Mouse (Mus musculus) small intestine, adult 2 months (tissue): ENCODE data around the gene Rhox2a. TPM values are rescaled to one million over a fixed set of nuclear protein-coding genes. Genes with fewer than 3 reads are reported as not detected.
"Not testable (repeated sequence)": the region's sequence is repeated elsewhere in the genome, so short reads cannot be mapped to it uniquely, and the experiment has no call there.

Source experiments
- H3K27ac ChIP-seq: fragments of 200-500 bp; 2 replicates; pipeline ENCODE4 v1.5.1; 2012; ENCODE audit warnings: low read depth, low read length, control low read depth, inconsistent platforms; ENCODE audit not compliant: insufficient read depth
- H3K27me3 ChIP-seq: fragments of 200-500 bp; 2 replicates; pipeline ENCODE4 v1.6.1; 2012; ENCODE audit warnings: mild to moderate bottlenecking, moderate library complexity, low read length, inconsistent platforms; ENCODE audit not compliant: control insufficient read depth, insufficient read depth
- H3K36me3 ChIP-seq: fragments of 200-500 bp; 2 replicates; pipeline ENCODE4 v1.6.1; 2012; ENCODE audit warnings: mild to moderate bottlenecking, low read length, control low read depth, inconsistent platforms; ENCODE audit not compliant: control insufficient read depth, insufficient read depth
- H3K4me1 ChIP-seq: fragments of 200-500 bp; 2 replicates; pipeline ENCODE4 v1.6.1; 2012; ENCODE audit warnings: low read length, inconsistent platforms, mixed read lengths; ENCODE audit not compliant: control insufficient read depth, insufficient read depth, insufficient read length
- H3K4me3 ChIP-seq: fragments of 200-500 bp; 2 replicates; pipeline ENCODE4 v1.5.1; 2012; ENCODE audit warnings: low read depth, mild to moderate bottlenecking, control low read depth, inconsistent platforms, low read length, moderate library complexity
- CTCF ChIP-seq: fragments of 200-500 bp; IDR thresholded peaks from 2 replicates; pipeline ENCODE4 v1.5.1; 2012; ENCODE audit warnings: low read depth, mild to moderate bottlenecking, control low read depth, inconsistent platforms, low read length, moderate library complexity, mixed read lengths; ENCODE audit not compliant: insufficient replicate concordance, insufficient read length; ENCODE audit errors: extremely low read depth
- POLR2A ChIP-seq: fragments of 200-500 bp; IDR thresholded peaks from 2 replicates; pipeline ENCODE4 v1.6.1; 2012; ENCODE audit warnings: low read depth, mild to moderate bottlenecking, control low read depth, inconsistent platforms, low read length, moderate library complexity
- WGBS: fragments of 180-500 bp; shearing (Covaris S2); methylation state at CpG from one replicate; pipeline ENCODE4 v1.1.7; 2018; 5-methylcytosine and 5-hydroxymethylcytosine counted together
- polyA plus RNA-seq: library from polyadenylated mRNA; depleted of rRNA; stranded (reverse); fragments of >200 nt; gene quantifications from 2 replicates; pipeline ENCODE4 v1.2.3, GENCODE M21; 2012; rRNA removed

Gene Rhox2a
- not detected in 2 replicates for polyA plus RNA-seq

DNA sequence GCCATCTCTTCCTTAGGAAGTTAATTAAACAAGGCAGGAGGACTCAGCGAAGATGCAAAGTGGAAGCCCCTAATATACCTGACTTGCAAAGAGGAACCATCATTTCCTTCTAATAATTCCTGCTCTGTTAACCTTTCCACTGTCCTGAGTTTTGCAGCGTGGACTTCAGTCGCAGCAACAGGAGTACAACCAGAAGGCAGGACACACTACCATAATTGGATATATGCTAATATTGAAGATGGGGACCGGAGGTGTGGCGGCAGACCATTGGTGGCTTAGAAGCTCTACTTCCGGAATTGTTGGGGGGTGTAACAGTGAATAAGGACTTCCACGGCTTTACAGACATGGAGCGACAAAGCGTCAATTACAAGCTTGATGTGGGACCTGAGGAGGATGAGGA, at the start of gene Rhox2a:
TSS of gene Rhox2a (plus strand) at position 301 of the 400 bp plus-strand sequence.
- H3K36me3 ChIP-seq, H3K4me1 ChIP-seq, H3K27ac ChIP-seq, H3K27me3 ChIP-seq, H3K4me3 ChIP-seq: not testable (repeated sequence)
- WGBS, result 100% methylated on average over 2 of the region's 9 CpGs

GRCm38 (mm10) chrX:37198676-37199075, 46.1 kb upstream of the Rhox2a start:
- Histone ChIP-seq H3K27me3 (no peaks in the 10 kb centered on the region), H3K4me3 (no peak overlapping the region), H3K4me1 (0 out of 2 replicates have a peak, but pooled peaks cover 2% of the 10 kb centered on the region), H3K36me3 (no peaks in the 10 kb centered on the region), H3K27ac (no peak overlapping the region)
- 49% methylated on average over 8 of the region's 8 CpGs for WGBS
- TF ChIP-seq POLR2A (no peak), CTCF (no peak)

DNA sequence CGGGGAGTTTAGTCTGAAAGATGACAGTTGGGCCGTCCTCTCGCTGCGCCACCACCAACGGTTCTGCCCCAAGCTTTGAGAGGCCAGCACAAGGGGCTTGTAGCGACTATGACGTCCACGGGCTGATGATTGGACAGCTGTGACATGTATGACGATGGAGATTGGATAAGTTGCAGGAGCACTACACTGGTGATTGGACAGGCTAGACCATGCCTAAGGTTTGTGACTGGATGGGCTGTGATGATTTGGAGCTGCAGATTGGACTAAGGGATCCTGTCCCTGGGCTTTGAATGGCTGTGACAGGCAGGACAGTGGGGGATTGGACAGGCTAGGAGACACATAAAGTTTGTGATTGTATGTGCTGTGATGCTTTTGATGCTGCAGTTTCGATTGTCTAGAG, 33.8 kb upstream of the Rhox2a start, which contains the start of gene Gm9:
TSS of gene Gm9 (minus strand) at position 101 of the 400 bp plus-strand sequence.
- no peak within 1 kb of the TSS for H3K4me3 ChIP-seq
- no peaks in the 10 kb centered on the region for H3K4me1 ChIP-seq
- H3K27ac ChIP-seq, result no peak within 1 kb of the TSS
- 88% methylated on average over 10 of the region's 10 CpGs for WGBS
- no peaks in the 10 kb centered on the region for H3K27me3 ChIP-seq
- no peak for TF ChIP-seq CTCF
- no peak for TF ChIP-seq POLR2A
- no peaks in the 10 kb centered on the region for H3K36me3 ChIP-seq

- H3K27ac ChIP-seq, H3K4me1 ChIP-seq, H3K27me3 ChIP-seq, H3K4me3 ChIP-seq, H3K36me3 ChIP-seq: not testable (repeated sequence)
- 61% methylated on average over 1 of the region's 1 CpGs for WGBS
Measured at GRCm38 (mm10) chrX:37222158-37222557, 22.6 kb upstream of the Rhox2a start, which contains the start of gene Rhox1. Gene Rhox1, minus strand, starts transcription at chrX:37222258.

- H3K4me3 ChIP-seq, H3K4me1 ChIP-seq, H3K36me3 ChIP-seq, H3K27ac ChIP-seq, H3K27me3 ChIP-seq: not testable (repeated sequence)
- 83% methylated on average over 1 of the region's 3 CpGs for WGBS
Measured at GRCm38 (mm10) chrX:37249619-37250018, 4.8 kb downstream of the Rhox2a start, which contains the start of gene Rhox3a. Gene Rhox3a, plus strand, starts transcription at chrX:37249919.

DNA sequence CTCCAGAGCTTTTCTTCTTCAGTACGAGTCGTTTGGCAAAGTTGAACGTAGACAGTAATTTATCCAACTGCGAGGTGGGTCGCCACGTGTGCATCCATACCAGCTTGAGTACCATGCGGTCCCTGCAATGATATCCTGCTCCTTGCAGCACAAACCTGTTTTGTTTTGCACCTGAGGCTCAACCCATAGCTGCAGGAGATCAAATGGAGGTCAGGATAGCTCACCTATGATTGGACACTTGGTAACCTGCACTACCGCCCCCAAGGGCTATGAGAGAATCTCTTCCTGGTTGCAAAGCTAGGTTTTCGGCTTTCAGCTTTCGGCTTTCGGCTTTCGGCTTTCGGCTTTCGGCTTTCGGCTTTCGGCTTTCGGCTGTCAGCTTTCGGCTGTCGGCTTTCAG, 20.3 kb downstream of the Rhox2a start, which contains the start of gene Rhox4a:
TSS of gene Rhox4a (plus strand) at position 301 of the 400 bp plus-strand sequence.
- WGBS, result 93% methylated on average over 11 of the region's 19 CpGs
- H3K27ac ChIP-seq, H3K36me3 ChIP-seq, H3K27me3 ChIP-seq, H3K4me3 ChIP-seq, H3K4me1 ChIP-seq: not testable (repeated sequence)

Other genes starting within 250 kb of the Rhox2a start
- gene Sowahd, start 196.1 kb upstream of the Rhox2a start, polyA plus RNA-seq, result 0.08 and 0.60 TPM in 2 replicates
- 2.5 and 4.4 TPM in 2 replicates for gene Rpl39, start 159.6 kb upstream of the Rhox2a start, polyA plus RNA-seq
- gene Upf3b, start 134.7 kb upstream of the Rhox2a start, polyA plus RNA-seq, result 0.29 and 0.75 TPM in 2 replicates
- gene Nkap, start 118.2 kb upstream of the Rhox2a start, polyA plus RNA-seq, result 0.47 and 1.1 TPM in 2 replicates
- not detected in 2 replicates for gene Akap14, start 76.1 kb upstream of the Rhox2a start, polyA plus RNA-seq
- gene Ndufa1, start 53.8 kb upstream of the Rhox2a start, polyA plus RNA-seq, result 194 and 230 TPM in 2 replicates
- 0.99 and 1.6 TPM in 2 replicates for gene Rnf113a1, start 53.7 kb upstream of the Rhox2a start, polyA plus RNA-seq
- gene Gm9, start 33.9 kb upstream of the Rhox2a start, polyA plus RNA-seq, result not detected in 2 replicates
- not detected in 2 replicates for gene Rhox1, start 22.7 kb upstream of the Rhox2a start, polyA plus RNA-seq
- not detected in 2 replicates for gene Rhox3a, start 4.9 kb downstream of the Rhox2a start, polyA plus RNA-seq
- gene Rhox4a, start 20.4 kb downstream of the Rhox2a start, polyA plus RNA-seq, result not detected in 2 replicates
- not detected in 2 replicates for gene Rhox3a2, start 135.1 kb downstream of the Rhox2a start, polyA plus RNA-seq
- not detected in 2 replicates for gene Rhox4a2, start 145.9 kb downstream of the Rhox2a start, polyA plus RNA-seq
- not detected in 2 replicates for gene Rhox2b, start 167.1 kb downstream of the Rhox2a start, polyA plus RNA-seq
- not detected in 2 replicates for gene Rhox4b, start 187.5 kb downstream of the Rhox2a start, polyA plus RNA-seq
- not detected in 2 replicates for gene Rhox2c, start 208.7 kb downstream of the Rhox2a start, polyA plus RNA-seq
- not detected in 2 replicates for gene Rhox3c, start 213.6 kb downstream of the Rhox2a start, polyA plus RNA-seq
- gene Rhox4c, start 235.4 kb downstream of the Rhox2a start, polyA plus RNA-seq, result not detected in 2 replicates
- not detected in 2 replicates for gene Rhox2d, start 248.5 kb downstream of the Rhox2a start, polyA plus RNA-seq